Mouse (Mus musculus) embryonic facial prominence, embryonic 13.5 days (tissue): Measurements from ENCODE around the gene Gm6356. TPM values are rescaled to one million over a fixed set of nuclear protein-coding genes. Genes with fewer than 3 reads are reported as not detected.
"Not testable (repeated sequence)": the region's sequence is repeated elsewhere in the genome, so short reads cannot be mapped to it uniquely, and the experiment has no call there.

Experiments used
- ATAC-seq: fragments of 200-750 bp; cut with Nextera tagmentation; 2 replicates; pipeline ENCODE4 v1.8.0; 2017; ENCODE audit warnings: low read depth; ENCODE audit not compliant: insufficient number of reproducible peaks, insufficient read depth, low FRiP score, low TSS enrichment
- H3K27ac ChIP-seq: fragments of 300-500 bp; sonication (generic); 2 replicates; pipeline ENCODE4 v1.5.1; 2015; ENCODE audit warnings: moderate library complexity, mild to moderate bottlenecking, inconsistent platforms
- H3K27me3 ChIP-seq: fragments of 300-500 bp; sonication (generic); 2 replicates; pipeline ENCODE4 v1.6.1; 2015; ENCODE audit warnings: mild to moderate bottlenecking, inconsistent platforms
- H3K36me3 ChIP-seq: fragments of 300-500 bp; sonication (generic); 2 replicates; pipeline ENCODE4 v1.6.1; 2015; ENCODE audit warnings: mild to moderate bottlenecking, inconsistent platforms
- H3K4me1 ChIP-seq: fragments of 300-500 bp; sonication (generic); 2 replicates; pipeline ENCODE4 v1.6.1; 2015; ENCODE audit warnings: inconsistent platforms
- H3K4me2 ChIP-seq: fragments of 300-500 bp; sonication (generic); 2 replicates; pipeline ENCODE4 v1.6.1; 2015; ENCODE audit warnings: moderate library complexity, mild to moderate bottlenecking, inconsistent platforms
- H3K4me3 ChIP-seq: fragments of 300-500 bp; sonication (generic); 2 replicates; pipeline ENCODE4 v1.5.1; 2015; ENCODE audit warnings: mild to moderate bottlenecking, inconsistent platforms
- H3K9ac ChIP-seq: fragments of 300-500 bp; sonication (generic); 2 replicates; pipeline ENCODE4 v1.6.1; 2015; ENCODE audit warnings: mild to moderate bottlenecking, inconsistent platforms
- H3K9me3 ChIP-seq: fragments of 300-500 bp; sonication (generic); 2 replicates; pipeline ENCODE4 v1.6.1; 2016; ENCODE audit warnings: inconsistent platforms
- WGBS: fragments of 180-500 bp; shearing (Covaris S2); methylation state at CpG from one replicate; pipeline ENCODE4 v1.1.7; 2015; ENCODE audit warnings: mixed read lengths; 5-methylcytosine and 5-hydroxymethylcytosine counted together
- polyA plus RNA-seq: library from polyadenylated mRNA; unstranded; fragments of >200 nt; fragmentation: Nextera tagmentation; extraction: Ambion mirVana; gene quantifications from 2 replicates; pipeline ENCODE4 v1.2.1, GENCODE M21; 2015

Gm6356 gene
- not detected in 2 replicates for polyA plus RNA-seq

GRCm38 (mm10) chr14:6973718-6974117 is at the start of gene Gm6356:
Gene Gm6356, minus strand, starts transcription at chr14:6973818.
- not testable (repeated sequence) for H3K36me3 ChIP-seq, H3K4me1 ChIP-seq, H3K4me2 ChIP-seq, H3K9me3 ChIP-seq, ATAC-seq, H3K4me3 ChIP-seq, H3K9ac ChIP-seq, H3K27me3 ChIP-seq, H3K27ac ChIP-seq
- WGBS: 55% methylated on average over 1 of the region's 2 CpGs

Other genes starting within 250 kb of the Gm6356 start
- 5.0 and 5.1 TPM in 2 replicates for gene Gm3636, start 231.5 kb downstream of the Gm6356 start, polyA plus RNA-seq
- not detected in 2 replicates for gene Gm8362, start 199.4 kb downstream of the Gm6356 start, polyA plus RNA-seq
- not detected in 2 replicates for gene Gm3642, start 133.5 kb downstream of the Gm6356 start, polyA plus RNA-seq
- 0.51 and 0.66 TPM in 2 replicates for gene Gm3667, start 83.9 kb downstream of the Gm6356 start, polyA plus RNA-seq
- gene Gm10406, start 53.6 kb upstream of the Gm6356 start, polyA plus RNA-seq: 0.76 and 1.8 TPM in 2 replicates
- not detected in 2 replicates for gene Gm3685, start 71.2 kb upstream of the Gm6356 start, polyA plus RNA-seq
- 0.80 and 1.3 TPM in 2 replicates for gene Gm3696, start 126.8 kb upstream of the Gm6356 start, polyA plus RNA-seq
- not detected in 2 replicates for gene Gm6676, start 151.6 kb upstream of the Gm6356 start, polyA plus RNA-seq
- gene Gm3512, start 200.7 kb upstream of the Gm6356 start, polyA plus RNA-seq: 4.3 and 7.5 TPM in 2 replicates
- gene Gm16434, start 220.7 kb upstream of the Gm6356 start, polyA plus RNA-seq: not detected in 2 replicates